Mouse (Mus musculus): ENCODE measurements around the gene Clca3a1.

GRCm38 (mm10) chr3:144692052-144692451 is 68.7 kb downstream of the Clca3a1 start:
- TF ChIP-seq CTCF (IDR thresholded peaks at IDR 0.05; ENCODE audit: low read depth, low read length) (no peak), POLR2A (IDR thresholded peaks at IDR 0.05; ENCODE audit: borderline replicate concordance, low read depth, low read length) (no peak)

Measured in bone marrow macrophage, adult 2 months (primary cell).